Mouse (Mus musculus) kidney, adult 2 months (tissue): ENCODE data around the gene Fancd2. TPM values are rescaled to one million over a fixed set of nuclear protein-coding genes. Genes with fewer than 3 reads are reported as not detected.

Source experiments
- DNase-seq: peaks from one replicate; pipeline ENCODE4 v3.0.0; 2021
- H3K27ac ChIP-seq: fragments of 200-500 bp; 2 replicates; pipeline ENCODE4 v1.5.1; 2012; ENCODE audit warnings: low read depth, low read length, control low read depth, inconsistent platforms; ENCODE audit not compliant: insufficient read depth
- H3K27me3 ChIP-seq: fragments of 200-500 bp; replicated peaks from 2 replicates; pipeline ENCODE4 v1.6.1; 2012; ENCODE audit warnings: mild to moderate bottlenecking, moderate library complexity, low read length, inconsistent platforms; ENCODE audit not compliant: control insufficient read depth, insufficient read depth
- H3K36me3 ChIP-seq: fragments of 200-500 bp; 2 replicates; pipeline ENCODE4 v1.6.1; 2012; ENCODE audit warnings: mild to moderate bottlenecking, moderate library complexity, low read length, inconsistent platforms; ENCODE audit not compliant: control insufficient read depth, insufficient read depth
- H3K4me1 ChIP-seq: fragments of 200-500 bp; 2 replicates; pipeline ENCODE4 v1.6.1; 2011; ENCODE audit warnings: low read length; ENCODE audit not compliant: control insufficient read depth, insufficient read depth
- H3K4me3 ChIP-seq: fragments of 200-500 bp; 2 replicates; pipeline ENCODE4 v1.5.1; 2011; ENCODE audit warnings: mild to moderate bottlenecking, low read depth, low read length, control low read depth; ENCODE audit not compliant: insufficient read depth
- CTCF ChIP-seq: fragments of 200-500 bp; conservative IDR thresholded peaks from 2 replicates; pipeline ENCODE4 v1.5.1; 2011; ENCODE audit warnings: low read depth, mild to moderate bottlenecking, control low read depth, low read length, moderate library complexity, mixed read lengths; ENCODE audit not compliant: insufficient read depth, insufficient read length
- POLR2A ChIP-seq: fragments of 200-500 bp; IDR thresholded peaks from one replicate; pipeline ENCODE4 v1.6.1; 2011; ENCODE audit warnings: low read depth, low read length, control low read depth
- WGBS: fragments of 180-500 bp; shearing (Covaris S2); methylation state at CpG from one replicate; pipeline ENCODE4 v1.1.7; 2018; 5-methylcytosine and 5-hydroxymethylcytosine counted together
- polyA plus RNA-seq: library from polyadenylated mRNA; depleted of rRNA; stranded (reverse); fragments of >200 nt; gene quantifications from 2 replicates; pipeline ENCODE4 v1.2.3, GENCODE M21; 2012

Gene Fancd2
- polyA plus RNA-seq, 1 experiment, result 0.44 TPM

GRCm38 (mm10) chr6:113507130-113507529 is 24.4 kb upstream of the Fancd2 start:
- H3K27me3 ChIP-seq, result no peaks in the 10 kb centered on the region
- no peak for TF ChIP-seq POLR2A
- TF ChIP-seq CTCF, result no peak

GRCm38 (mm10) chr6:113508272-113508946 is 23.1 kb upstream of the Fancd2 start:
- no peaks in the 10 kb centered on the region for H3K27me3 ChIP-seq
- DNase-seq, result no peak
- H3K27ac ChIP-seq, result no peak overlapping the region
- 50% methylated on average over 7 of the region's 7 CpGs for WGBS
- no peaks in the 10 kb centered on the region for H3K4me1 ChIP-seq
- H3K36me3 ChIP-seq, result no peaks in the 10 kb centered on the region
- TF ChIP-seq CTCF (no peak), POLR2A (no peak)
- no peak overlapping the region for H3K4me3 ChIP-seq

More at GRCm38 (mm10) chr6:113507130-113507529, 24.4 kb upstream of the Fancd2 start:
- no peak for DNase-seq
- H3K27ac ChIP-seq, result no peak overlapping the region
- no peaks in the 10 kb centered on the region for H3K36me3 ChIP-seq
- H3K4me3 ChIP-seq, result no peak overlapping the region
- H3K4me1 ChIP-seq, result no peaks in the 10 kb centered on the region

DNA sequence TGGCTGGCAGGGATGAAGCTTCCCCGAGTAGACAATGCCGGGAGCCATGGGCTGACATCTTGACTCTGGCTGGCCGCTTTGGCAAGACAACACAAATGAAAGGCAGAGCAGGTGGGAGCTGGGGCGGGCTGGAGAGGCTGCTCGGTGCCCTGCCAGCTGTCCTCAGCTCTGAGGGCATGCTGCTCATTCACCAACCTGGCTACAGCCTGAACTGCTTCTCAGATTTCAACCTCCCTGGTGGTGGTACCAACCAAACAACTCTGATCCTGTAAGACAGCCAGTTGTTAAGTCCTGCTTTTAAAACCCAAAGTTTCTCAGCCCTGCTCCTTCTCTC is 22.6 kb upstream of the Fancd2 start:
- no peak for DNase-seq
- Histone ChIP-seq H3K27ac (no peak overlapping the region), H3K4me3 (no peak overlapping the region), H3K4me1 (no peaks in the 10 kb centered on the region), H3K36me3 (no peaks in the 10 kb centered on the region; the same call in 1 of the 2 replicates), H3K27me3 (no peaks in the 10 kb centered on the region)
- 42% methylated on average over 5 of the region's 5 CpGs for WGBS
- TF ChIP-seq CTCF (no peak), POLR2A (no peak)

DNA sequence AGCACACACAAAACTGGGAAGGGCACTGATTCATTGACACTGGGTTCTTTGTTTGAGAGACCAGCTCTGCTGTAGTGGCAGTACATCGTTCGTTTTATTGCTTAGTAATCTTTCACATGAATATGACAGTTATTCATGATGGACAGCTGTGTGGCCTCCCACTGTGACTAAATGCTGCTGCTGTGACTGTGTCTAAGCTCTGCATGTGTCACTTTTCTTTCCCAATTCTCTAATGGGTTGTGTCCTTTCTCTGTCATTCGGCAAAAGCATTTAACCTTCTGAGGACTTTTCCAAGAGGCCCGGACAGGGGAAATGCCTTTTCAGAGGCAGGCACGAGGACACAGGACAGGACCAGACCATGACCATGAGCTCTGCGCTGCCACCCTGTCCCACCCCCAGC is 17.5 kb upstream of the Fancd2 start:
- TF ChIP-seq POLR2A (no peak), CTCF (no peak)
- Histone ChIP-seq H3K27ac (no peak overlapping the region), H3K4me1 (no peaks in the 10 kb centered on the region), H3K4me3 (no peak overlapping the region), H3K36me3 (peaks cover 10% of the 10 kb centered on the region), H3K27me3 (no peaks in the 10 kb centered on the region)
- DNase-seq, result no peak
- WGBS, result 91% methylated on average over 6 of the region's 6 CpGs

DNA sequence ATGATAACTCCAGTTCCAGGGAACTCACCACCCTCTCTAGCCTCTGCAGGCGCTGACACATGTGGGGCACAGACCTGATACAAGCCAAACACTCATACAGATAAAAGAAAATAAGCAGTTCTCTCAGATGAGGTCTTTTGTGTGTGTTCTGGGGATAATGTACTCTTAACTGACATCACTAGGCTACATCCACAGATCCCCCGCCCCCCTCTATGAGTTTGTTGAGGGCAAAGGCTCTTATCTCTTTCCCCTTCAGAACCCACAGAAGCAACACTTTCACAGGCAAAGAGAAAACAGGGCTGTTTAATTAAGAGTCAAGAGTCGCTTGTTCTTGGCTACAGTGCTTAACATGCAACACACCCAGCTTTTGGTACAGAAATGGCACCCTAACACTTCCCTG is 16.9 kb upstream of the Fancd2 start:
- Histone ChIP-seq H3K27me3 (no peaks in the 10 kb centered on the region), H3K27ac (no peak overlapping the region), H3K4me1 (no peaks in the 10 kb centered on the region), H3K36me3 (peaks cover 13% of the 10 kb centered on the region), H3K4me3 (no peak overlapping the region)
- no peak for DNase-seq
- WGBS, result 98% methylated on average over 3 of the region's 3 CpGs
- no peak for TF ChIP-seq POLR2A
- TF ChIP-seq CTCF, result no peak

DNA sequence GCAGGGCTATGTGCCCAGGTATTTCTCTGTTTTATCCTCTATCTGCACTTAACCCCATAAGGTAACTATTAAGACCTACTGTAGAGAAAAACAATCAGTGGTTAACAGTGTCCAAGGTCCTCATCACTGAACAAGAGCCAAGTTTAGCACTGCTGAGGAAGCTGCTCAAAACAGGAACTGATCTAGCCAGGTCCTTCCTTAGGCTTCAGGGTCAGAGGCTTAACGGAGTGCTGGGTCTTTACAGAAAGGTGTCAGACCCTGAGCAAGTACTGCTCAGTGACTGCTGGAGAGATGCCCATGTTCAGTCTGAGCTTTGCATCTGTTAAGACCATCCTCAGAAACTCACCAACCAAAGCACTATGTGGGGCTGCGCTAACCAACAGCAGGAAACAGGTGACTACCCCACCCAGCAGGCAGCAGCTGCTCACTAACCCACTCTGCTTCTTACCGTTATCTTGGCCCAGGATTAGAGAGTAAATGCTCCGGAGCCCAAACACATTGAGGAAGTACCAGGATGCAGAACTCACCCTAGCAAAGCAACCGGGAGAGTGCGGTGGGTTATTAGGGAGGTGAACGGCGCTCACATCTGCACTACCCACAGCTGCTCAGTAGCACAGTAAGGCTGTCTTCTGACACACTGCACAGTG is 13.9 kb upstream of the Fancd2 start:
- Histone ChIP-seq H3K36me3 (peaks cover 18% of the 10 kb centered on the region), H3K4me3 (no peak overlapping the region), H3K4me1 (no peaks in the 10 kb centered on the region), H3K27me3 (no peaks in the 10 kb centered on the region), H3K27ac (no peak overlapping the region)
- TF ChIP-seq POLR2A (no peak), CTCF (no peak)
- DNase-seq, result no peak
- WGBS, result 90% methylated on average over 8 of the region's 8 CpGs

DNA sequence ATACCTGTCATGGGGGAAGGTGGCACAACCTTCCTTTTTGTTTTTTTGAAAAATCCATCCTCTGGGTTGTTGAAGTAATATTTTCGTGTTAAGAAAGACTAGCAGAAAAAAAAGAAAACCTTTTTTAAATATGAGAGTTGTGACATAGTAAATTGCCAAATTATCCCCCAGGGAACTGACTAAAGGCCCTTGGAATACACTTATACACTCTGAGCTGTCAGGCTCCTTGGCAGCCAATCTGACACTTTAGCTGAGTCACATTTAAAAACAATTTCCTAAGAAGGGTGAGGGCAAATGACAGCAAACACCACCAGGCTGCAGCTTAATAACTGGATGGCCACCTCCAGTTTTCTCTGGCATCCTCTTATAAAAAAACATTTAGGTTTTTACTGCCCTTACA is 9.2 kb upstream of the Fancd2 start:
- Histone ChIP-seq H3K36me3 (peaks cover 10% of the 10 kb centered on the region), H3K27ac (no peak overlapping the region), H3K4me1 (no peaks in the 10 kb centered on the region), H3K4me3 (no peak overlapping the region), H3K27me3 (no peaks in the 10 kb centered on the region)
- DNase-seq, result peak; percentile 4
- WGBS, result 77% methylated on average over 1 of the region's 1 CpGs
- TF ChIP-seq CTCF (no peak), POLR2A (no peak)
